Mouse (Mus musculus): Measurements from ENCODE around the gene Mapk1.
"Not testable (repeated sequence)": the region's sequence is repeated elsewhere in the genome, so short reads cannot be mapped to it uniquely, and the experiment has no call there.

The Mapk1 gene

DNA sequence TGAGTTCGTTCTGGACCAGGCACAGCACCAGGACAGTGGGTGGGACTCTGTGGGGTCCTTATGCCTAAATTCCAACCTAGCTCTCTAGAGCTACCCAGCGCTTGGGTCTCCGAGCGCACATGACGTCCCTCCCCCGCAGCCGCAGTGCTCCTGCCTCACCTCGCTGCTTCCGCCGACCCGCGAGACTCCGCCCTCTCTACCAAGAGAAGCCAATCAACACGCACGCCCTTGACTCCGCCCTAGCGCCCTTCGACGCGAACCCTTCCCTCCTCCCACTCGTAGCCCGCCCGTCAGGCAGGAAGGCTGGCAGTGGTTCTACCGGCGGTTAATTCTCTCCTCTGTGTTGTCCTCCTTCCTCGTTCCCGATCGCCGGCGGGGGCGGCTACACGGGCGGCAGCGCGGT is at the start of gene Mapk1:
Gene Mapk1, plus strand, starts transcription at position 252 of the 403 bp plus-strand sequence.
- DNase-seq (ENCODE audit: inconsistent age in 2 of 2, low spot score in 1 of 2) = peak; percentile 97 to 98

DNA sequence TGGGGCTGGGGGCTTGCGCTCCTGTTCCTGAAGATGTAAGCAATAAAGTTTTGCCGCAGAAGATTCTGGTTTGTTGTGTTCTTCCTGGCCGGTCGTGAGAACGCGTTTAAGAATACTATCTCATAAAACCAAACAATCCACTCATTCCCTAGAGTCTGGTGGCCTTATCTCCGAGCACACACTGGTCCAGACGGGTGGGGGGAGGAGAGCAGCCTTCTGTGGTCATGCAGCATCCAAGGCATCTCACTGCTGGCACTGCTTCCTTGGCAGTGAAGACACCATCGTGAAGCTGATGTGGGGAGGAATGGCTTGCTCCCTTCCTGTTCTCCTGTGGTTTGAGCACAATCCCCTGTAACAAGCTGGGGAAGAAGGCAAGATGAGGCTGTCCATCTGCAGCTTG is 43.6 kb upstream of the Mapk1 start:
- no peak for DNase-seq (ENCODE audit: inconsistent age in 2 of 2, low spot score in 1 of 2)

DNA sequence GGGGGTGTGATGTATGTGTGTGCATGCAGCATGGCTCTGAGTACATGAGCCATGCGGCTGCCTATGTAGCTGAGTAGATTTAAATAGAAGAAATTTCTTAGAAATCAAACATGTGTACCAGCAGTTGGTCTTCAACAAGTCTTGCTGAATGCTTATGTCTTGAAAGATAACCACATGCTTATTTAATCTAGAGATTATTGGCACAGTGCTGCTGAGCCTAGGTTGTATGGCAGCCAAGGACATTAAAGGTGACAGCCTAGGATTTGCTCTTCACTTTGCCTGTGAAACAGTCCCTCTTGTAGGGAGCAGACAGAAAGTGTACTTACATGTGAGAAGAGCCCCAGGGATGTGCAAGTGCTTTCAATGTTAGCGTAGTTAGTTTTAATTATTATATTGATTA is 42.1 kb upstream of the Mapk1 start:
- DNase-seq (ENCODE audit: inconsistent age in 2 of 2, low spot score in 1 of 2) = no peak

DNA sequence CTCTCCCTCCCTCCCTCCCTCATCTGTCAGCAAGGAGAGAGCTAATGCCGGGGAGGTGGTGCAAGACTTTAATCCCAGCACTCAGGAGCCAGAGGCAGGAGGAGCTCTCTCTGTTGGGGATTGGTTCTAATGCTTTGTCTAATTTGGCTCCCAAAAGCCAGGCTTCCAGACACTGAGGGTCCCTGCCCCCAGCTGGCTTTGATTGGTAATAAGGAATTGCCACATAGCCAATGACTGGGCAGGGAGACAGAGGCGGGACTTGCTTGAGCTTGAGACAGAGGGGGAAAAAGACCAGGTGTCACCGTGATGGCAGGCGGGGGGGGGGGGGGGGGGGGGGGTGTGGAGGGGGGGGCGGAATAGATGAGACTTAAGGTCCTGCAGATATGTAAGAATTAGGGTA is 24.6 kb upstream of the Mapk1 start:
- DNase-seq (ENCODE audit: inconsistent age in 2 of 2, low spot score in 1 of 2) = no peak

DNA sequence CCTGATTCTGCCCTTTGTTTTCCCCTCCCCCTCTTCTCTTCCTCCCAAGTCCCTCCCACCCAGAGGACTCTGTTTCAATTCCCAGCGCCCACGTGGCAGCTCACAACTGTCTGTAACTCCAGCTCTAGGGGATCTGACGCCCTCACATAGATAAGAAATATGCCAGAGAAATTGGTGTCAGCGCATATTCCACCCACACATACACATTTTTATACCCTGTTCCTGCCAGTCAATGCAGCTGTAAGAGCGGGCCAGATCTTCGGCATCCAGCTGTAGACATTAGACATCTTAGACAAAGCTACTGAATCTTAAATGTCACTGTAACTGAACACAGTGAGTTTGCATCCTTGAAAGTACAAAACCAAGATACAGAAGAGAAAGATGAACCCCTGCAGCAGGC is 23.3 kb upstream of the Mapk1 start:
- DNase-seq (ENCODE audit: inconsistent age in 2 of 2, low spot score in 1 of 2) = no peak

DNA sequence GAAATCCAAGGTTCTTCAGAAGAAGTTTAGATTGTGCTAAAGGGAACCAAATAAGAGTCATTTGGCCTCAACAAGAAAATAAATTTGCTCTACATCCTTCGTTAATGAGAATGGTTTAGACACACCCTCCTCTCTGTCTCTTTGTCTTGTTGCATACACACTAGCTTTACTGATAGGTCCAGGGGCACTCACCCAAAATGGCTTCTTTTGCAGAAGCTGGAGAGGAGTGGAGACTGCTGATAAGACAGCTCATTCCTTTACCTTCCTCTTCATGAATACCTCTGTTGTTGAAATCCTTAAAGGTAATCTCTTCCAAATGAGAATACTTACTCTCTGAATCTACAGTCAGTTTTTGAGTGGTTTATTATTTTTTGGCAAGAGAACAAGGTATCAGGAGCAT is 18.0 kb upstream of the Mapk1 start:
- DNase-seq (ENCODE audit: inconsistent age in 2 of 2, low spot score in 1 of 2) = no peak

DNA sequence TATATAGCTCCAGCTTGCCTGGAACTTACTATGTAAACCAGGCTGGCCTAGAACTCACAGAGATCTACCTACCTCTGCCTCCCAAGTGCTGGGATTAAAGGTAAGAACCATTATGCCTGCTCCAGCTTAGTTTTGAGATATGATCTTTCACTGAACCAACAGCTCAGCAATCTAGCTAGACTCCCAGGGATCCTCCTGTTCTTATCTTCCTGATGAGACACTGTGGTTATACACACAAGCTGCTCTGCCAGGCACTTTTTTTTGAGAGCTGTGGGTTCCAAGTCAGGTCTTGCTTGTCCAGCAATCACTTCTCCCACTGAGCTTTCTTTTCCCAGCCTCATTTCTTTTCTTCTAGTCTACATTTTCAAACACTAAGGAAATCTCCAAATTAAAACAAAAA is 16.9 kb upstream of the Mapk1 start:
- DNase-seq (ENCODE audit: inconsistent age in 2 of 2, low spot score in 1 of 2) = no peak

DNA sequence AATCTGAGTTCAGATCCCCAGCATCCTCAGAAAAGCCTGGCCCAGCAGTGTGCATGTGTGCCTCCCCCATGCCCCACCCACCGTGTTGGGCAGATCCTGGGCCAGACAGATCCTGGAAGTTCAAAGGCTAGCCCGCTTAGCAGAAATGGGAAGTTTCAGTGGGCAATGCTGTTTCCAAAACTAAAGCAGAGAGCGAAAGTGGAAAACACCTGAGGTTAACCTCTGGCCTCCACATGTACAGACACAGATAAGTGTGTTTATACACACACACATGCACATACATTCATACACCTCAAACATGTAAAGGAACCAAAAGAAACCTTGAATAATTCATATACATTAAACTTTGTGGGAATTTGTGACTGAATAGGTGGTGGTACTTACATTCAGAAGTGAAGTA is 5.1 kb upstream of the Mapk1 start:
- no peak for DNase-seq (ENCODE audit: inconsistent age in 2 of 2, low spot score in 1 of 2)

DNA sequence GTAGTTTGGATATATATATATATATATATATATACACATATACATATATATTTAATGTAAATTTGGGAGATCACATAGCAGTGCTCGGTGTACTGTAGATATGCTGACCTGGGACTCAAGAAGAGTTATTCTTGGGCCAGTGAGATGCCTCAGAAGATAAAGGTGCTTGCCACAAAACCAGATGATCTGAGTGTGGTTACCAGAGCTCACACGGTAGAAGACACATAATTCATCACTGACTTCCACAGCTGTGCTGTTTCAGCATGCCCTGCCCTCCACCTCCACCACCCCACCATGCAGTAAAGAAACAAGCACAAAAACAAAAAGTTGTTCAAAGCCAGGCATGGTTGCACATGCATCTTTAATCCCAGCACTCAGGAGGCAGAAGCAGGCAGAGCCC is 4.4 kb upstream of the Mapk1 start:
- no peak for DNase-seq (ENCODE audit: inconsistent age in 2 of 2, low spot score in 1 of 2)

DNA sequence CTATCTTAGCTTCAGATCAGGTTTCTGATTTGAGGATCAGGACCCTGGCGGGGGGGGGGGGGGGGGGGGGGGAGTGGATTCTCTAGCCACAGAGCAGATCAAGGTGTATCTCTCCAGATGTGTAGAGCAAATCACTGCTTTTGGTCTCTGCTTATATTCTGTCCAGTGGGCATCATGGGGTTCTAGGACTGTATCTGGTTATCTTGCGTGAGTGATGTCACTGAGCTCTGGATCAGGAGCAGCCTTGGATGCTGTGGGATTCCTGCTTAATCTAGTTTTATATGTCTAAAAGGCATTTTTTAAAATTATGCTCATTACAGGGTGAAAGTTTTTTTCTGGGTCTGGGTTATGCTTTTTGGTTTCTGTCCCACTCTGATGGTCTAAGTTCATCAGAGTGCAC is 546 bp upstream of the Mapk1 start:
- no peak for DNase-seq (ENCODE audit: inconsistent age in 2 of 2, low spot score in 1 of 2)

DNA sequence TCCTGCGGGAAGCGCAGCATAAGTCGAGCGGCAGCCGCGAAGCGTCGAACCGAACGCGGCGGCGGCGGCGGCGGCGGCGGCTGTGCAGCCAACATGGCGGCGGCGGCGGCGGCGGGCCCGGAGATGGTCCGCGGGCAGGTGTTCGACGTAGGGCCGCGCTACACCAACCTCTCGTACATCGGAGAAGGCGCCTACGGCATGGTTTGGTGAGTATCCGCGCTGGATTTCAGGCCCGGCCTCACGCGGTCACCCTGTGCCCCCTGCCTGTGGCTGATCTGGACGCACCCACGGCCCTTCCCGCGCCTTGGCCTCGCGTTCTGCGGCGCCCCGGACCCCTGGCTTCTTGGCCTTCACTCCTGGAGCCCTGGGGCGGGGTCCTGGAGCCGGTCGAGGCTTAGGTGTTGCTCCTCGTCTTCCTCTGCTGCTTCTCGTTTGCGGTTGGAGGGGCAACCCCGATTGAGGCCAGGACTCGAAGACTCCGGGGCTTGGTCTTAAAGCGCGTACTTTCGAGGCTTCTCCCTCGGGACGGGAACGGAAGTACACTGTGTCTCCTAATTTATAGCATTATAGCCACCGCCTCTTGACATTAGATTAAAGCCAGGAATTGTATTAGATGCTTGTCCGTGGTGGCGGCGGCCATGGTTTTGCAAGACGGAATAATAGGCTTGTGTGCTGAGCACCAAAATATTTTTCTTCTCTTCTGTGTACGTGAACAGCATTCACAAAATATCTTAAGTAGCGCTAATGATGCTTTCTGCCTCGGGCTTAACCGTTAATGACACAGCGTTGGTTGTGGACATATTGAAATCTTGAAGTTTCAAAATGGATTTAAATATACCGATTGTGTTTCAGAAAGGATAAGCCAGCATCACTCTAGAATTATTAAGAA is 596 bp downstream of the Mapk1 start:
- peak; percentile 75 to 91 for DNase-seq (ENCODE audit: inconsistent age in 2 of 2, low spot score in 1 of 2)

DNA sequence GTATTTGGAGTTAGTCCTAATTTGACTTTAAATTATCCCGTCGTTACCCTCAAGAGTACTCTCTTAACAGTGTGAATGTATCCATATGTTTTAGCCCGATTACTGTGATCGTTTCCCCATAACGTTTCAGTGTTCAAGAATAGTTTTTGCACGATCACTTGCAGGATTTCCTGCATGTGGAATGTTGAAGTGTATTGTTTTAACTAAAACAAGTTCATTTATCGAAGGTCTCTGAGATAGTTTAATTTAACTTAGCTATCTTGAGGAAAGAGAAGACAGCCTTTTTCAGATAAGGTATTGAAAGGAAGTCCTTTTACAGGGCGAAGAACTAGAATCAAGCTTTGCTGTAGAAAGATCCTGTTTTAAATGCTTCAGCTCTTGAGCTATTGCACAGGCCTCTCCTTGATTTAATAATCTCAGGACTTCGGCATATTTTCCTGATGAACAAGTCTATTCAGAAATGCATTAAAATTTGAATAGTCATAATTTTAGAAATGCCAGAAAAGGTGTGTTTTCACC is 1.3 kb downstream of the Mapk1 start:
- DNase-seq (ENCODE audit: inconsistent age in 2 of 2, low spot score in 1 of 2) = no peak

DNA sequence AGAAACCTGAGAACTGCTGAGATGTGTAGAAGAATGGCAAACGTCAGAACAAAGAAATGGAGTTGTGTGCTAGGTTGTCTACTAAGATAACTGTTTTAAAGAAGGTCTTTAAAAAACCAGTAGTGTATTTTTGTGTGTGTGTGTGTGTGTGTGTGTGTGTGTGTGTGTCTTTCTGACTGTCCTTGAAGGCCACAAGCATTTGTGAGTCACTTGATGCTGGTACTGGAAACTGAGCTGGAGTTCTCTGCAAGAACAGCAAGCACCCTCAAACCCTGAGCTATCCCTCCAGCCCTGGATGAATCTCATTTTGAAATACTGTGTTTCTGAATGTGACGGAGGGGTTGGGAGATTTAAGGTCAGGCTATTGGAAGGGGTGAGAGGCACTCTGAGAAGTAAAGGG is 4.1 kb downstream of the Mapk1 start:
- peak; percentile 39 to 67 for DNase-seq (ENCODE audit: inconsistent age in 2 of 2, low spot score in 1 of 2)

DNA sequence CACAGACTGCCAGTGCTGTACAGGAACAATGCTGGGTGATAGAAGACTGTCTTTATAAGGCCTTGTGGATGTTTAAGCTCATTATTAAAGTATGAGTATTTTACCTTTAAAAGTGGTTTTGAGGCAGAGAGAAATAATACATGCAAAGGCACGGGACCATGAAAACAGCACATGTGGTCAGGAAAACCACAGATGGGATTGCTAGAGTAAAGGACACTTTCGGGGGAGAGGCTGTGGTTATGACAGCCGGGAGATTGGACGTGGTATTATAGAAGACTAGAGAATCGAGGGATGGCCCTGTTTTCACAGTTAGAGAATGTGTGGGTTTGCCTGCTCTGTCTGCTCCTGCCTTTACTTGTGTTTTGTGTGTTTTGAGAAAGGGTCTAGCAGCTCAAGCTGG is 5.7 kb downstream of the Mapk1 start:
- DNase-seq (ENCODE audit: inconsistent age in 2 of 2, low spot score in 1 of 2) = no peak

DNA sequence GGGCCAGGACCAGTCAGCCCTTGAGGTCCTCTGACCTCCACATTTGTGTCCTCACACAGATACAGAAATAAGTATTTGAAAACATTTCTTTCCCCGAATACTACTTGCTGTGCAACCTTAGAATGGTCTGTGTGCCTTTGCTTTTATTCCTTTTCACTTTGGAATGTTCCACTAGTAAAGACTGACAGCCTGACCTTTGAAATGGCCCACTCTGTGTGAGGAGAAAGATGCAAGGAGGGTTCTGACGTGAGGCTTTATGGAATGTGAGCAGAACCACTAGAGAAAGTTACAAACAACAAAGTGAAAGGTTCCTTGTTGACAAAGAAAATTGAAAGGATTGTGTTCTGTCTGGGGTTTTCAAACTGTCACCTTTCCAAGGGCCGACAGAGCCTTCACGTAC is 6.8 kb downstream of the Mapk1 start:
- DNase-seq (ENCODE audit: inconsistent age in 2 of 2, low spot score in 1 of 2) = no peak

DNA sequence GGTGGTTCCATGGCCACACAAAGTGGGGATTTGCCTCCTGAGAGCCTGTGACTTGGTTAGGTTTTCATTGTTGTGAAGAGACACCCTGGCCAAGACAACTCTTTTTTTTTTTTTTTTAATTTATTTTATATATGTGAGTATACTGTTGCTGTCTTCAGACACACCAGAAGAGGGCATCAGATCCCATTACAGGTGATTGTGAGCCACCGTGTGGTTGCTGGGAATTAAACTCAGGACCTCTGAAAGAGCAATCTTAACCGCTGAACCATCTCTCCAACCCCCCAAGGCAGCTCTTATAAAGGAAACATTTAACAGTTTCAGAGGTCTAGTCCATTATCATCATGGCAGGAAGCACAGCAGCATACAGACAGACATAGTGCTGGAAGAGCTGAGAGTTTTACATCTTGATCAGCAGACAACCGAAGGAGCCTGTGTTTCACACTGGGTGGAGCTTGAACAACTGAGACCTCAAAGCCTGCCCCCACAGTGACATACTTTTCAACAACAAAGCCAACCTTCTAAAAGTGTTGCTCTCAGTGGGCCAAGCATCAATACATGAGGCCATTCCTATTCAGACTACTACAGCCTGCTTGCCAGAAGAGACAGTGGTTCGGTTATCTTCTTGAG is 11.4 kb downstream of the Mapk1 start:
- DNase-seq (ENCODE audit: inconsistent age in 2 of 2, low spot score in 1 of 2) = peak in 1 of 2 experiments; percentile 26

DNA sequence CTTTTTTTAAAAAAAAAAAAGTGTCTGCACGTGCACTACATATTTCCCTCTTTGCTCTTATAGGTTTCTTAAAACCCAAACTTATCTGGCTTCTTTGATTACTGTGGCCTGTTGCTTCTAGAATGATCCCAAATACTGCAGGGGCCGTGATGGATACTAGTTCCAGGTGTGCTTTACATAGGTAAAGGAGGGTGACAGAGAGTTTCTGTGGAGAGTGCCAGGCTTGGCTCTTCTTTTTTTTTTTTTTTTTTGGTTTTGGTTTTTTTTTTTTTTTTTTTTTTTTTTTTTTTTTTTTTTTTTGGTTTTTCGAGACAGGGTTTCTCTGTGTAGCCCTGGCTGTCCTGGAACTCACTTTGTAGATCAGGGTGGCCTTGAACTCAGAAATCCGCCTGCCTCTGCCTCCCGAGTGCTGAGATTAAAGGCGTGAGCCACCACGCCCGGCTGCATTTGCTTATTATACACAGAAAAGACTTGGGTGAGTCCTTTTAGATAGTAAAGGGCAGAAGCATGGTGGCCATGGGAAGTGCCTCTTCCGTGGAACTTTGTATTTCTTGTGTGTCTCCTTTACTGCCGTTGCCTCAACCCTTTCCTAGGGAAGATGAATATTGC is 13.0 kb downstream of the Mapk1 start:
- not testable (repeated sequence) for DNase-seq (ENCODE audit: inconsistent age in 2 of 2, low spot score in 1 of 2)

DNA sequence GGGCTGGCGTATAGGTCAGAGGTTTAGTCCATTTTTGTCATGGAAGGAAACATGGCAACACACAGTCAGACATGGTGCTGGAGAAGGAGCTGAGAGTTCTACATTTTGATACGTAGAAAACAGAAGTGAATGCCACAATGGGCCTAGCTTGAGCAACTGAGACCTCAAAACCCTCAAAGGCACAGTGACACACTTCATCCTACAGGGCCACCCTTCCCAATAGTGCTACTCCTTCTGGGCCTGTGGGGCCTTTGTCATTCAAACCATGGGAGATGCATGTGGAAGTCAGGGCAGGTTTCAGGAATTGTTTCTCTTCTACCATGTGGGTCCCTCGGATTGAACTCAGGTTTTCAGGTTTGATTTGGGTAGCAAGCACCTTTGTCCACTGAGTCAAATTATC is 17.9 kb downstream of the Mapk1 start:
- no peak for DNase-seq (ENCODE audit: inconsistent age in 2 of 2, low spot score in 1 of 2)

DNA sequence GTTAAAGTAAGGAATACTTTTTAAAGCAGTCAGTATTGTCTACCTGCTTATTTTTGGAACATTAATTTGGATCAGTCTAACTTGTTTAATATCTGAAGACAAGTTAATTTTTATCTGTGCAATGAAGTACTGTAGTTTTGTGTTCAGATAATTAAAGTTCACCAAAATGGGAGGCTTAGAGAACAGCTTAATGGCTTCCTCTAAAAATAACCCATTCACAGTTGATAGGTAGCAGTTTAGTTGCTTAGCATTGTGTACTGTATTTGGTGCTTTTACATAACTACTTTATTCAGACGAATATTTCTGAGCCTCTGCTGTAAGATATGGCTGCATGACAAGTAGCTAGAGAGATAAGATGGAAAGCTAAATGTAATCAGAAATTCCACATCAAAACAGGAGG is 23.9 kb downstream of the Mapk1 start:
- no peak for DNase-seq (ENCODE audit: inconsistent age in 2 of 2, low spot score in 1 of 2)

DNA sequence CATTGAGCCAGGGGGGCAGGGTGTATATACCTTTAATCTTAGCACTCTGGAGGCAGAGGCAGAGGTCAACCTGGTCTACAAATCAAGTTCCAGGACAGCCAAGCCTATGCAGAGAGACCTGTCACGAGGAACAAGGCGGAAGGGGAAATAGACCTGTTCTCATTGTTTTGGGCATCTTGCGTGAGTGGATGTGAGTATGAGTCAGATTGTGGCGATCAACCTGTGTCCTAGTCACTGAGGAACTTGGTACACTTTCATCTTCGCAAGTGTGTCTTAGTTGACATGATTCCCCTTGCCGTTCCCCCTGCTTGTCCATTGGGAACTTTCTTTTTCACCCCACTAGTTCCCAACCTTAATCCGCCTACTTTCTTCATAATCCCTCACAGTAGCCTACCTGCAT is 26.9 kb downstream of the Mapk1 start:
- no peak for DNase-seq (ENCODE audit: inconsistent age in 2 of 2, low spot score in 1 of 2)

DNA sequence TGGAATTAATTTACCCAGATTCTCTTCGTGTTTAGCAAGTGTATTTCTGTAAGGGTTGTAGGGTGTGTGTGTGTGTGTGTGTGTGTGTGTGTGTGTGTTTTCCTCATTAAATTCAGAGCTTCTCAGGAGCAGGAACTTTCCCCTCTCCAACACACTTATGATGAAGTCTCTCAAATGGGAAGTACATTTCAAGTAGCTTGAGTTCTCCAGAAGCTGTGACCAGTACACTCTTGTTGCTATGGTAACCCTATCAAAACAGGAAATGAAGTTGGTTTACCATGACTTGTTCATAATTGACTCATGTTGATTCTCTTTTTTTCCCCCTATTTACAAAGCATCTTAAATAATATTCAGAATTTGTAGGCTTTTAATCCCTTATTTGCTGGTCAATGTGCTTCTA is 29.4 kb downstream of the Mapk1 start:
- no peak for DNase-seq (ENCODE audit: inconsistent age in 2 of 2, low spot score in 1 of 2)

Measured in adrenal gland, adult (tissue).